Mouse (Mus musculus) granulocyte monocyte progenitor cell, adult 5-6 weeks (primary cell): Measurements from ENCODE around the gene Exoc6b. TPM values are rescaled to one million over a fixed set of nuclear protein-coding genes. Genes with fewer than 3 reads are reported as not detected.

Experiments
- ATAC-seq: replicated peaks from 2 replicates; pipeline ENCODE4 v1.8.0; 2016; ENCODE audit warnings: mild to moderate bottlenecking, moderate TSS enrichment, inconsistent platforms; ENCODE audit not compliant: poor library complexity, severe bottlenecking
- total RNA-seq, 2 experiments: library from RNA; stranded (forward) in 1 of 2; stranded (reverse) in 1 of 2; fragments of 200-712, 200-1000 nt in 1 of 2; fragments of >200 nt in 1 of 2; fragmentation: Nextera tagmentation in 1 of 2; gene quantifications; 2 replicates each; pipeline ENCODE4 v1.2.3; 2014 to 2017

Exoc6b gene
- total RNA-seq, 2 experiments from 2014 or later, result 8.0 to 15.9 TPM

DNA sequence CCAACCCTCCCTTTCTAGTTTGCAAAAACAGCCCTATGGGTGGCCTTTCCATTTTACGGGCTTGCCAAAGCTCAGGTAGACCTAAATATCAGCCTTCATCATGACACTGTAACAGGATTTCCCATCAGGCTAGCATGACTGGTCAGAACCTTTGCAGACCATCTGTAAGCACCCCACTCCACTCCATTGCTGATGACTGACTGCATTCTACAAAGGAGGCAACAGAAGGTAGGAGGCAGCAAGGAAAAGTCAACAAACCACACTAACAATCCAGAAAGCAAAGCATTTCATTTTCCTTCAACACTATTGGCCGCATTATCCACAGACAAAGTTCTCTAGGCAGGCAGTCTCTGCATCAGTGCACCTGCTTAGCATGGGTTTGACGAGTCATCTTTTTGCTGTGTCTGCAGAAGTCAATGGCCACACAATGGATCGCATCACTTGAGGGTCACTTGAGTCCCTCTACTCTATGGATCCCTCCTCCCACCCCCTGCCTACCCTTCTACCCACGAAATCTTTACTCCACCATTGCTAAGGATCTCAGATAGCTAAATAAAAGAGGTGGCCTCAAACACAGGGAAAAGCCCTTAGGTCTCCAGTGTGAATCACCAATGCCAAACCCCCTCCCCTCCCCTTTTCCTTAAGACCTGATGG, 323.0 kb downstream of the Exoc6b start:
- ATAC-seq, result no peak

DNA sequence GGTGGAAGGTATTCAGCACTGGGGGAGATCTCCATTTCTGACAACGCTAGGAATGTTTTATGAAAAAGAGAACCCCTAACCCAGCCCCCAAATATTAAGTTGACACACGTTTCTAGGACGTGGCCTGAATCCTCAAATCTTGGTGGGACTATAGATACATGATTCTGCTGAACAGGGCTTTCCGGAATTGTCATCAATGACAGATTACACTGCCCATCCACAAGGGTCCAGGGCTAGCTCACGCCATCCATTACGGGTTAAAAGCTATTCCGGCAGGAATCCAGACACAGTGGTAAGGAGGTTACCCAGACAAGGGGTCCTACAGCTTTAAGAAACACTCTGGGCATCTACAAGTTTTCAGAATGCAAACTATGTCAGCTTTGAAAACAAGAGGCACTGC, 323.7 kb downstream of the Exoc6b start:
- no peak for ATAC-seq

DNA sequence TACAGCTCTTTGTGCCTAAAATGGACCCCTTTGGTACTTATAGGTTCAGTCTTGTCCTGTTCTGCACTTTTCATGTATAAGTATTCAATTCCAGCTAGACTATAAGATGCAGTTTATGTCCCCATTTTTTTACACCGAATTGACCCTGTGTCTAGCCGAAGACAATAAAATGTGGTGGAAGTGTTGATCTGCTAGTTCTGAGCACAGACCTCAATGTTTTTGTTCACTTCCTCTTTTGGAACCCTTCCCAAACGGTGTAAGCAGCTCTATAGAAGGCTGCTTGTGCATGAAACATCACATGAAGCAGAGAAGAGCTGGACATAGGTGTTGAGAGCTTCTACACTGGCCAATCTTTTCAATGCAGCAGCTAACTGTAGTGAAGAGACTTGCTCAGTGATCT, 327.1 kb downstream of the Exoc6b start:
- ATAC-seq, result peak; percentile 65

DNA sequence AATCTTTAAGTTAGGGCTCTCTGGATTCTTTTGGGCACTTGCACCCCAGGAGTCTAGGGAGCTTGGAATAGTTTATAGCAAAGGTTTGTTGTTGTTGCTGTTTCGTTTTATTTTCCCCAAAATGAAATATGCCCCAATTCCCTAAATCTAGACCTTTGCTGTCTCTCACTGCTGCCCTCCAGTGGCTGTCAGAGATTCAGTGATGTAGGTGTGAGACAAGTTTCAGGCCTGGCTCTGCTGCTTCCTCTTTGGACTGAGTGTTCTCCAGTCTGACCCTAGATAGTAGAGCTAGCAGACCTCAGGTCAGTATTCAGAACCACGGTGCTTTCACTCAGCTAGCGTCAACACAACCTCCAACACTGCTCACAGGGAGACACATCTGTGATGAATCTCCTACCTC, 332.4 kb downstream of the Exoc6b start:
- ATAC-seq, result peak; percentile 85

DNA sequence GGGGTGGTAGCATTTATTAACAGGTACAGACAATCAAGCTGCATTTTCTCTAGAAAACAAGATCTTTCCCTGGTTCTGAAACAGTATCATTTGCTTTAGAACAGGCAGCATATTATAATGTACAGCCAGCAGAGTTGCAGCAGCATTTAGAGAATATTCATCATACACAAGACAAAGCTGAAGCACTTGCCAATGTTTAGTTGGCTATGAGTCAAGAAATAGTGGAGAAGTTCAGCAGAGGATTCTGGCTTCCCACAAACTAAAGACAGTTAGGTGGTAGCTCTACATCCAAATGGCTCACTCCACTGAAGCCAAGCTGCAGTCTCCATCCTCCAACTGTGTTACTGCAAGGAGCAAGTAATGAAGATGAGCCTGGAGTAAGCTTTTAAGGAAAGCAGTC, 342.4 kb downstream of the Exoc6b start:
- ATAC-seq, result no peak

DNA sequence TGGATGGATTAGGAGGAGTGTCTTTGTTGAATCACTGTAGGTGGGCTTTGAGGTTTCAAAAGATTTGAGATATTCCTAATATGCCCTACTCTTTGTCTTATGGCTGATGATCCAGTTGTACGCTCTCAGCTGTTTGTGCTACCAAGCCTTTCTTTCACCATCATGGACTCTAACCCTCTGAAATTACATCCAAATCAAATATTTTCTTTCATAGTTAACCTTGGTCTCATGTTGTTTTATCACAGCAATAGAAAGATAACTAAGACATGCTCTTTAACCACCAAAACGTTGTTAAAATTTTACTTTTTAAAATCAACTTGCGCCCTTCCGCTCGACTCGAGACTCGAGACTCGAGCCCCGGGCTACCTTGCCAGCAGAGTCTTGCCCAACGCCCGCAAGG, 356.1 kb downstream of the Exoc6b start:
- ATAC-seq, result no peak

DNA sequence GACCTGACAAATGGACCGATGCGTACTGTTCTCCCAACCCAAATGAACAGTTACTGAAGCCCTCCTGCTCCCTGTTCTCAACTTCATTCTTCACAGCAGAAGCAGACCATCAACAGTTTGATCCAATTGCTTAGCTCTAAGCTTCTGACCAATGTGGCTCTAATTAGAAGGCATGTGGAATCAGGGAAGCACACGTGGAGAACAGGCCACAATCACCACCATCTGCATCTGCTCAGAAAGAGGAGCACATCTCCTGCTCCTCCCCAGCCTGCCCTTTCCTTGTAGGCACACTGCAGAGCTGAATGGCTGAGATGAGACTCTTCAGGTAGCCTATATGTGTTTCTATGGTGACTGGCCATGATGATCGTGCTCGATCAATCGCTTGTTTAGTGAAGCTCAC, 358.5 kb downstream of the Exoc6b start:
- ATAC-seq, result no peak

DNA sequence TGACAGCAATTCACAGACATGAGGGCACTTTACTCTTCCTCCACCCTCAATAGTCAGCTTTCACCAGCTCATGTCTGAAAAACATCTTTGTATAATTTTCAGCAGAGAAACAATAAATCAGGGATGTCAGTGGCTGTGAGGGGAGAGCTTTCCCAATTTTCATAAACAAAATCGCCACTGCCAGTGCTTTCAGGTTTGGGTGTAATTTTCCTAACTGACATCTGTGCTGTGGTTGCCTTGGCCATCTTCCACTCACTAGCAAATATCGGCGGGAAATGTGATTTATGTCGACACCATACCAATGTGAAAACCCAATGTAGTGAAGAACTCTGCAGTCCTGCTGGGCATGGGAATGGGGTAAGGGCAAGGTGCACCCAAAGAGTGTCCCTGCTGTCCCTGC, 360.7 kb downstream of the Exoc6b start:
- ATAC-seq, result no peak

DNA sequence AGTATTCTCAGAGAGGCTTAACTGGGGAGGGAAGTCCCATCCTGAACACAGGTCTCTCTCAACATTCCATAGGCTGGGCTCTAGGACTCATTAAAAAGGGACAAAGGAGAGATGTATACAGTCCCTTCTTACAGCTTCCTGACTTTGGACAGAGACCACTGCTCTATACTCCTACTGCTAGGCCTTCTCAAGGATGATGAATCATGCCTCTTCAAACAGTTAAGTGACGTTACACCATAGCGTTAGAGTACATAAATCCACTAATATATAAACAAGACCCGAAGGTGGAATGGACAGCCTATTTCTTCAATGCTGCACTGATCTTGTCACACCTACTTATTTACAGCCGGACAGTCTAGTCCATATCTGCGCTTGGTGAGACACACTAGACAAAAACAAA, 369.7 kb downstream of the Exoc6b start:
- ATAC-seq, result no peak

DNA sequence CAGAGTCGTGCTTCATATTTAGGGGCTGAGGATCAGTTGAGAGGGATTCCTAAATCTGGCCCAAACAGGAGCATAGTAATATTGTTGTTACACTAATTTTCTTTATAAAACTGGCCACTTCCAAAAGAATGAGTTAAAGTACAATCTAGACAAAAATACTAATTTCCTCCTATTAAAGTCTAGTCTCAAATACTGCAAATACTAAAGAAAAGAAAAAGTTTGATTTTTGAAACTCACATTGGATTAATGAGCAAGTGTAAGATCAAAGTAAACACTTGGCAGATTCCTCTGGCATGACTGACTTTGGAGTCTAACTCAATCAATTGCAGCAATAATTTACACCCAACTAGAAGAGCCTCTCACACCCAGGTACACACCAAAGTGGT, 371.0 kb downstream of the Exoc6b start:
- no peak for ATAC-seq

DNA sequence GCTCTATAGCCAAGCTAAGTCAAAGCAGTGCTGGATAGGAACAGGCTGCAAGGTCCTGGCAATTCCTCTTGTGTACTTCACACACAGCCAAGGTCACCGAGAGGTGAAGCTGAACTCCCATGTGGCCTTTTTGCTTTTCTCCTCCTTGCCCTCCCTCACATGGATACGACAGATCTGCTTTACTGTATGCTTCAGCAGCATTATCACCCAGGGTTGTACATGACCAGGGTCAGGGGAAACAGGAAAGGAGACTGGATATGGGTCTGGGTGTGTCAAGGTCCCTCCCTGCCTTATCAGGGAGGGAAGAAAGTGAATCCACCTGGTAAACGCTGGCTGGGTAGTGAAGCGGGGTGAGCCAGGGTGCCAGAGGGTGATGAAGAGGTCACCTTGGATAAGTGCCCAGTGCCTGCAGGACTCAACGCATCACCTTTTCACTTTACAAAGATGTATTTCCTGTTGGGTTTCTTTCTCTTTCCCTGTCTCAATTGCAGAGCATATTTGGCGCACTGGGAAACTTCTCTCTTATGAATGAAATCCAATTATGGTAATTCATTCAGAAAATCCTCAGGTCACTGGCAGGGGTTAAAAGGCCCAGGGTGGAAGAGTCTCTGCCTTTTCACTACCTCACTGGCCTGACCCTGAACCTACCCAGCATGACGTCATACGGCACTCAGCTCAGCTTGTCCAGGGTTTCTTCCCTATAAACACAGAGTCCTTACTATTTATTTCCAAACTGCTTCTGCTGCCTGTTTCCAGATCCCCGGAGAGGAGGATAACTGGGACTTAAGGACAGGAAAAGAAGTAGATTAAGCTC, 371.6 kb downstream of the Exoc6b start:
- no peak for ATAC-seq

DNA sequence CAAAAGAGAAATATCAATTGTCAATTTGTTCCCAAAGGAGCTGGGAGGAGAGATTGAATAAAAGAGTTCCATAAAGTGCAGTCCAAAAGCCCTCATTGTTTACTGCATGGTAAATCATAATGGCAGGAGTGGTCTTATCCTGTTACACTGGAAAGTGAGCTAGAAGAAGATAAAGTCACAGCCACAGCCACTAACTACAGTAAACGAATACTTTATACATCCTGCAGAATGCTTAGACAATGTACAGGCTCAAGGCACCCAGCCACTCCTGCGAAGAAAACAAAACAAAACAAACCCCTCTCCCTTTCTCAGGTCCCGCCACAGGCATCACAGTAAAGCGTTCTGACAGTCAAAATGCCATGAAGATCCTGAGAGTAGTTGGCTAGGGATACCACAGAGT, 375.5 kb downstream of the Exoc6b start:
- ATAC-seq, result no peak

DNA sequence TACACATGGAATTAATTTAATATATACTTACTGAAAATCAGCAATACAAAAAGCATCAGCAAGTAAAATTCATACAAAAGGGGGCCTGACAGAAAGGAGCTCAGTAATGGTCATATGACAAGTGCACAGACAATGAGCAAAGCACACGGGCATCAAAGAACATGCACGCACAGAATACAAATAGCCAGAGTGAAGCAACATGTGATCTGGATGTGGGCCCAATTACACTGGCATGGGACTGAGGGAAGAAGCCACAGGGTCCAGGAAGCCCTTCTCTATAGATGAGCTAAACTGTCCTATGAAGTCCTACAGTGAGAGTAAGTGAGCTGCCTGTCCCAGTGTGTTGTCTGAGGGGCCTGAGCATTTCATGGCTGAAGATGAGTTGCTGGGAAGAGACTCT, 376.1 kb downstream of the Exoc6b start:
- ATAC-seq, result no peak

DNA sequence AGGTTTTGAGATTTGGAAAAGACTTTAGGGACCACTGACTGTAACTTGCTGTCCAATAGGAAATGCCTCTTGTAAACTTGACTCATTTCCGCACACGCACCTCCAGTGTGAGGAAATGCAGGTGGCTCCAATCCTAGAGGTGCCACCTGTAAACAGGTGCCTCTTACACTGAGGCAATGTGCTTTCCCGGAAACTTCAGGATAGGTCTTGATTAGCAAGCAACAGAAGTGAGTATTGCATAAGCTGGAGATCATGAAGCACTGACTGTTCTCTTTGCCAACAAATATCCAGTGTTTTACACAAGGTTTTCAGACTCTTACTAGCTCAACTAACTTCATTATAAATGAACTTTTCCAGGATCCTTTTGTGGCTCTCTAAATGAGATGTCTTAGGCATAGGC, 377.4 kb downstream of the Exoc6b start:
- ATAC-seq, result no peak

DNA sequence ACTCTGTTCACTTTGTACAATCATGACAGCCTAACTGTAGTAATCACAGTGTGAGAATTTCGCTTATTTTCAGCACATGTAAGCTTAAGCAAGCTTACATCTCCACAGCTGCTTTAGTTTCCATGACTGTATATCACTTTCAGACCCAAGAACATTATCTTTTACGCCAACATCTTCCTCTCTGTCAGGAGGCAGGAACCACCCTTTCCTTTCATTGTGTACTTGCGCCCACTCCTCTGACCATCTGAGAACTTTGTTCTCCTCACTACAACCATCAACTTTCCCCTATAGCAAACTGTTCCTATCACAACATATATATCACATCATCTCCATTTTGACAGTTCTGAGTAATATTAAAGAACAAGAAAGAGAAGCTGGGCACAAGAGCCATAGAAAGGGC, 391.5 kb downstream of the Exoc6b start:
- ATAC-seq, result no peak

DNA sequence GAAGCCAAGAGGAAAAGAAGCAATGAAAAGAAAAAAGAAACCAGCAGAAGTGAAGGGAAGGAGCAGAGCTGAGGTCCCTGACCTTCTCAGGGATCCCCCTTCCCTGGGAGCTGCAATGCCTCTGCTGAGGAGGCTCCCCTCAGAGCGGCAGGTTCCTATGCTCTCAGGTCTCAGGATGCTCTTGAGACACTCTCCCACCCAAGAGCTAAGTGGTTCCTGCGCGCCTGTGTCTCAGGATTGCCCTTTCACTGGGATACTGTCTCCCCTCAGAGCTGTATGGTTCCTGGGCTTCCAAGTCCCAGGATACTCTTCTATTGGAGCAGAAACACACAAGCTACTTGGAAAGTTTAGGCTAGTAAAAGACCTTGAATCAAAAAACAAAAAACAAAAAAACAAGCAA, 394.4 kb downstream of the Exoc6b start:
- ATAC-seq, result no peak

DNA sequence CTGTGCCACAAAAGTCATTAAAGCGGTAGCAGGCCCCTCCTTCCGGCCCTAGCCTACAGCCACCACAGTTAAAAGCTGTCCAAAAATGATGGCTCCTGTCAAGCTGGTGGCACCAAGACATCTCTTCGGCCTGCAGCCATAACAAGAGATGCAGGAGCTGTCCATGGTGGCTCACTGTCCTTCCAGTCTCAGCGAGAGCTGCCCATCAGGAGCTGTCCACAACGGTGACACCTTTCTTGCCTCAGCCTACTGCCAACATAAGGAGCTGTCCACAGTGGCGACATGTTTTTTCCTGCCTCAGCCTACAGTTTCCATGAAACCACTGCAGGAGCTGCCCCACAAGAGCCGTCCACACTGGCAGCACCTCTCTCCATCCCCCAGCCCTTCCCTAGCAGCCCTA, 395.2 kb downstream of the Exoc6b start:
- 0 out of 2 replicates have a peak, but pooled peaks have one; percentile 37 for ATAC-seq

DNA sequence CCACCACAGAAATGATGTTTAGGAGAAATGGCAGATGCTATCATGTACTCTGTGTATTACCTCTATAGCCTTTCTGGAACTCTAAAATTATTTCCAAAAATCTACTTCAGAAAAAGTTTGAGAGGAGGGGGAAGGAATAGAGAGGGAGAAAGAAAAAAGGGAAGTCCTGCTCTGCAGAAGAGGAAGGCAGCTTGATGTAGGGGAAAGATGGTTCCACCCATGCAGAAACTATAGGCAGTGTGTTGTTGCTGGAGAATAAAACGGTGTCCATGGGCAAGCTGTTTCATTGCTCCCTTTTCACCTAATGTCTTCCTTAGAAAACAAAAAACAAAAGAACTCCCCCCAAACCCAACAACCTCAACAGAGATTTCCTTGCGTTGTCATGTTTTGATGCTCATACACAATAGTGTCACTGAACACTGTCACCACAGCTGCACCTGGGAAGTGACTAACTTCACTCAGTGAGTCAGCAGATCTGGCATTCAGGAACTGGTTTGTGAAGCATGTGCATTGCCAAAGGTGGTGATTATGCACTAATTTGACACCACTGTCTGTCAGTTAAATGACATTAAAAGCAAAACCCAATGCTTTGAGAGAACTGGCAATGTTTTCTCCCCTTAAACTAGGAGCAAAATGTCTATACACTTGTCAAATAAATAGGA, 407.7 kb downstream of the Exoc6b start:
- ATAC-seq, result peak; percentile 99

DNA sequence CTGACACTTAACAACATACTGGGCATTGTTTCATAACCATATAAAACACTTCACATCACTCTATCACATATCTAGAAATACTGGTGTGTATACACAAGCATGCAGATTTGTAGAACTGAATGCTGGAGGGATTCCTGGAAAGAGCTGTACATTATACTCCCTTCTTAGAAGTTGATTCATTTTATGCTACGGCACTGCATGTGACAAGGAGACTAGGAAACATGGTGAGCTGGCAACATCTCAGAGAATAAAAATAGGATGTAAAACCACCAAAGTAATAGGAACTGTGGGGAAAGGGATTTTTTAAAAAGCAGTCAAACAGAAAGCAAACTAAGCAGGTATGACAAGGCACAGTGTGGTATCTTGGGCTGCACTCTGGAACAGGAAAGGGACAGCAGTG, 408.3 kb downstream of the Exoc6b start:
- ATAC-seq, result peak; percentile 44; the same call in 1 of the 2 replicates

DNA sequence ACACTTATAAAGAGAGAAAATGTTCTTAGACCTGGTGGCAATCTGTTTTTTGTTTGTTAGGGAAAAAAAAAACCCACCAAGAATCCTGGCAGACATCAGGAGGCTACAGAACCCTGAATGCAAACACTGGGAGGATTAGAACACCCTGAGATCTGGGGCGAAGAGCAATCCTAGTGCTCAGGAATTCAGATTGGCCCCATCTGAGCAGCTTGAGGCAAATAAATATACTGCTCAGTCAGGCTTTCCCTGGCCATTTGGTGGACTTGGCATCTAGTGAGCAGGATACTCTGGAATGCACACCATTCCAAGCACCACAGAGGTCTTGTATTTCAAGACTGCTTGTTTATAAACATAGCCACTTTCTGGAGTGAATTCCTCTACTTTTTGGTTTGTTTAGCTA, 412.2 kb downstream of the Exoc6b start:
- no peak for ATAC-seq

DNA sequence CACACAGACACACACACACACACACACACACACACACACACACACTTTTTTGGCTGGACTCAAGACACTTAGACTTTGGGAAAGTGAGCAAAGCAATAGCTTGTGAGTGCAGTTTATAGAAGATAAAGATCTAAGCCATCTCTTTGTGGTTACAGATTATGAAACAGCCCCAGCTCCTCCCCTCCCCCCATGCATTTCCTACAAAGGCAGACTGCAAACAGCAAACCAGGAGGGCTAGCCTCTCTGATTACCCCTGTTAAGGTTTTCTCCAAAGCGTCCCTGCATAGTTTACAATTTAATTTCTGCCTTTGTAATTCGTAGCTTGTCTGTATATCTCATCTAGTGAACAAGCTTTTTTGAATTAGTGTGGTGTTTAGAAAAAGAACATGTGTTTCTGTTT, 412.6 kb downstream of the Exoc6b start:
- ATAC-seq, result peak; percentile 81

DNA sequence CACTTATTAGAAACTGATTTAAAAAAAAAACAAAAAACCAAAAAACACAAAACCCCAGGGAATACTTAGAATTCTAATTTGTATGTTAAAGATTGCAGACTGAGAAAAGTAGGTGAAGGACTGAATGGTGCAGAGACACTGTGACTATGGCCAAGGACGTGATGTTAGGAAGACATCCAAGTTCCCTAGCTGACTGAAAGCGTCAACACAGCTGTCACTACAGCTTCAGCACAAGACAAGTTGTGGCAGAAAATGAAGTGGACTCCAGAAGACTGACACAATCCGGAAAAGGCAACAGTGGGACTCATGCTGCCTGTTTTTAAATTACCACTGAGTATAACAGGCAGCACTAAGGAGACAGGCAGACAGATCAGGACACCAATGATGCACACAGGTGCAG, 417.4 kb downstream of the Exoc6b start:
- no peak for ATAC-seq
